Mouse (Mus musculus) embryonic fibroblast, embryonic 13.5 days (primary cell): Measurements from ENCODE around the gene Serinc2. TPM values are rescaled to one million over a fixed set of nuclear protein-coding genes. Genes with fewer than 3 reads are reported as not detected.

Experiments used
- H3K27ac ChIP-seq: 2 replicates; pipeline ENCODE4 v1.5.1; 2012; ENCODE audit warnings: low read length, control low read depth, inconsistent platforms; ENCODE audit not compliant: insufficient read depth
- H3K4me1 ChIP-seq: 2 replicates; pipeline ENCODE4 v1.6.1; 2011; ENCODE audit warnings: low read length; ENCODE audit not compliant: control insufficient read depth, insufficient read depth
- H3K4me3 ChIP-seq: 2 replicates; pipeline ENCODE4 v1.5.1; 2011; ENCODE audit warnings: mild to moderate bottlenecking, control low read depth, low read length; ENCODE audit not compliant: insufficient read depth
- CTCF ChIP-seq: IDR thresholded peaks from 2 replicates; pipeline ENCODE4 v1.5.1; 2011; ENCODE audit warnings: mild to moderate bottlenecking, control low read depth, low read length, moderate library complexity, borderline replicate concordance; ENCODE audit not compliant: insufficient read depth
- POLR2A ChIP-seq: IDR thresholded peaks from 2 replicates; pipeline ENCODE4 v1.6.1; 2011; ENCODE audit warnings: low read depth, mild to moderate bottlenecking, control low read depth, low read length, moderate library complexity
- polyA plus RNA-seq: library from polyadenylated mRNA; stranded (reverse); fragments of >200 nt; gene quantifications from 2 replicates; pipeline ENCODE4 v1.2.4, GENCODE M21; 2011; ENCODE audit warnings: low read depth; ENCODE audit not compliant: missing spikeins, insufficient read length

The Serinc2 gene
- polyA plus RNA-seq, 1 experiment = 25.1 TPM

DNA sequence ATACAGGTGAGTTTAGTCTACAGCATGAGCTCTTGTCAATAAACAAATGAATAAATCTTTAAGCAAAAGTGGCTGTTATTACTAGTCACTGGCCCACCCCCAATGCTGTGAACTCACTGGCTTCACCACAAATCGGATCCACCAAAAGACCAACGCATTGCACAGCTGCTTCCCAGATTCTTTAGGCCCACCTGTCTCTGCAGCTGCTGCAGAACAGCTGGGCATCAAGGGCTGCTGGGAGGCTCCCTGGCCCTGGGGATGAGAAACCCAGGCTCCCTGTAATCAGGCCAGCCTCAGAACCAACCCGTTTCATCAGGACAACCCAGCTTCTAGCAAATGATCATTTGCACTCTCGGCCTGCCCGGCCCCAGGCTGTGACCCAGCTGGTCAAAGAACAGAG, 3.9 kb upstream of the Serinc2 start:
- TF ChIP-seq CTCF = no peak
- no peak for TF ChIP-seq POLR2A
- H3K27ac ChIP-seq = no peak overlapping the region
- no peak overlapping the region for H3K4me3 ChIP-seq
- H3K4me1 ChIP-seq = no peaks in the 10 kb centered on the region

DNA sequence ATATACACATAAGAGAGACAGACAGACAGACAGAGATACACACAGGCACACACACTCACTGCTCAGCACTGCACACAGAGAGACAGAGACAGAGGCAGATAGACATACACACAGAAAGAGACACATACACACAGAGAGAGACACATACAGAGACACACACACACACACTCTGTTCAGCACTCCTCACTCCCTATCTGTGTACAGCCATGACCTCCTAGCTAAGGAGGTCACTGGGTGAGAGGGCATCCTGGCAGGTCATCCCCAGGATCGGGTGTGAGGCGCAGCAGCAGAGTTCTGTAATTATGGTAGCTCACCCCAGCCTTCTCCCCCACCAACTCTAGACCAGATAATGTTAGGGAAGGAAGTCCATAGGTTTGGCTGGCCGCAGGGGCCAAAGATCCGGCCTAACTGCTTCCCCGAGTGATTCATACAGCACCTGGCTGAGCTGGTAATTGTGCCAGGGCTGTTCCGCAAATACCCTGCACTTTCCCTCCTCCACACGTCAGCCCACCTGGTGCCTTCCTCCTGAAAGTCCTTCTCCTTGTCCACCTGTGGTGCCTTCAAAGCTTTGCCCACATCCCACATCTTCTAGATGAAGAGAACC, 2.3 kb downstream of the Serinc2 start:
- Histone ChIP-seq H3K27ac (no peak overlapping the region), H3K4me3 (no peak overlapping the region), H3K4me1 (peaks cover 5% of the 10 kb centered on the region; the same call in 1 of the 2 replicates)
- TF ChIP-seq POLR2A = no peak

DNA sequence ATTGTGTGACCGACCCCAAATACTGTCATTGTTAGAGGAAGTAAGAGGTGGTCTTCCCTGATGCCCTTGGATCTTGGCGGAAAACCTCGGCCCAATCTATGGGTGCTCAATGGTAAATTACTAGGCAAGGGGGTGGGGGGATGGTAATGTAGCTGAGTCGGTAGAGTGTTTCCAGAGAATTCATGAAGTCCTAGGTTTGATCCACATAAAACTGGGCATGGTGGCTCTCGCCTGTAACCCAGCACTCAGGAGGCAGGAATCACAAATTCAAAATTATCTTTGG, 3.2 kb downstream of the Serinc2 start:
- no peak for TF ChIP-seq CTCF
- no peak for TF ChIP-seq POLR2A
- H3K27ac ChIP-seq = no peak overlapping the region
- peaks cover 5% of the 10 kb centered on the region; the same call in 1 of the 2 replicates for H3K4me1 ChIP-seq
- H3K4me3 ChIP-seq = no peak overlapping the region

DNA sequence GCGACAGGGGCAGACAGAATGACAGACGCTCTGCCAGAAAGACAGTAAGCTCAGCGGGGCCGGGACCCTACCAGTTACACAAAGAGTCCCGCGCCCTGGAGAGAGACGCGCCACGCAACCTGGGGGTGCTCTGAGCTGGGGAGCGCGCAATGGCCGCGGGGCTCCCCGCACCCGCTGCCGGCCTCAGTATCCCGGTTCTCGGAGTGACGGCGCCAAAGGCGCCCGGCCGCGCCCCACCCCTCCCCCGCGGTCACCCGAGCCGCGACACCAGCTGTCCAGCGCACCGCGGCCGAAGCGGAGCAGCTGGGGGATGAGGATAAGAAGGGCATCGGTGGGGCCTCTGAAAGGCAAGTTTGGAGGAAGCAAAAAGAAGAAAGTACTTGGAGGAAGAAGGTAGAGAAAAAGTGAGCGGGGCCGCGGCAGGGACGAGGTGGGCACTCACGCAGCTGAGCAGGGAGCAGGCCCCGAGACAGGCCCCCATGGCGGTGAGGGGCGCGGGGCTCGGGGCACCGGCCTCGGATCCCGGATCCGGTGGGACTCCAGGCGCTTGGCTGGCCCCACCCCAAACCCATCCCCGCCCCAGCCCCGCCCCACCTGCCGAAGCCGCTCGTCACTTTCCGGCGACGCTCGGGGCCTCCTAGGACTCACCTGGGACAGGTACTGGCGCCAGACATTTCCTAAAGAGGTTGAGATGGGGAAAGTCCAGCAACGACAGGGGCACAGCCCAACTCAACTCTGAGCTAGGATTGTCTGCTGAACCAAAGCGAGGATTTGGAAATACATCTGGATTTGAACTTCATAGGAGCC, 3.8 kb downstream of the Serinc2 start:
- H3K27ac ChIP-seq = no peak overlapping the region
- peak overlapping the region; percentile 57 for H3K4me3 ChIP-seq

DNA sequence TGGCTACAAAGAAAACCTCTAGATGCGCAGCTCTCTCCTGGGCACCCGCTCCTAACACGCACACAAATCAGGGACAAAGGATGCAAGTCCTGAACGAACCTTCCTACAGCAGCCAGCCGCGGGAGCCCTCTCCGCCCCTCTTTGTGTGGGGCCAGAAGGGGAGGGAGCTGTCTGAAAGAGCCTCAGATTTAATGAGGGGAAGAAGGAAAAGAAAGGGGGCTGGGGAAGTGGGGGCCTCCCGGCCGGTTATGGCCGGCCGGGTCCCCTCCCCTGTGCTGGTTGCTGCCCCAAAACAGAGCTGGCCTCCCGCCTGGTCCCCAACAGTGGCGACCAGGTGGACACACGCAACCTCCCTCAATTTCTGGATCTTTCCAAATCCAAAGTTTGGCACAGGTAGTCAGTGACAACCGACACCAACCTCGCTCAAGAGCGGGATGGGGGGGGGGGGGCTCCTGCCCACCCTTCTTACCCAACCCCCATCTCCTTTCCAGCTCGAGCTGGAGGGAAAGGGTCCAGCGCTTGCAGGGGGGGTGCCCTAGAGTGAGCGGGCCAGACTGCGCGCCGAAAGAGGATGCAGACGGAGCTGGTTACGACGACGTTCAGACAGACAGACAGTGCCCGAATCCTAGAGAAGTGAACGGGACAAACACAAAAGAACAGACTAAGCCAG, 4.5 kb downstream of the Serinc2 start:
- Histone ChIP-seq H3K4me1 (peaks cover 5% of the 10 kb centered on the region; the same call in 1 of the 2 replicates), H3K4me3 (peak overlapping the region; percentile 57), H3K27ac (no peak overlapping the region)
- TF ChIP-seq POLR2A (peak; percentile 29; the same call in 1 of the 2 replicates), CTCF (no peak)

More for the DNA sequence above, 3.8 kb downstream of the Serinc2 start:
- TF ChIP-seq CTCF = no peak
- TF ChIP-seq POLR2A = no peak
- H3K4me1 ChIP-seq = peaks cover 5% of the 10 kb centered on the region; the same call in 1 of the 2 replicates

DNA sequence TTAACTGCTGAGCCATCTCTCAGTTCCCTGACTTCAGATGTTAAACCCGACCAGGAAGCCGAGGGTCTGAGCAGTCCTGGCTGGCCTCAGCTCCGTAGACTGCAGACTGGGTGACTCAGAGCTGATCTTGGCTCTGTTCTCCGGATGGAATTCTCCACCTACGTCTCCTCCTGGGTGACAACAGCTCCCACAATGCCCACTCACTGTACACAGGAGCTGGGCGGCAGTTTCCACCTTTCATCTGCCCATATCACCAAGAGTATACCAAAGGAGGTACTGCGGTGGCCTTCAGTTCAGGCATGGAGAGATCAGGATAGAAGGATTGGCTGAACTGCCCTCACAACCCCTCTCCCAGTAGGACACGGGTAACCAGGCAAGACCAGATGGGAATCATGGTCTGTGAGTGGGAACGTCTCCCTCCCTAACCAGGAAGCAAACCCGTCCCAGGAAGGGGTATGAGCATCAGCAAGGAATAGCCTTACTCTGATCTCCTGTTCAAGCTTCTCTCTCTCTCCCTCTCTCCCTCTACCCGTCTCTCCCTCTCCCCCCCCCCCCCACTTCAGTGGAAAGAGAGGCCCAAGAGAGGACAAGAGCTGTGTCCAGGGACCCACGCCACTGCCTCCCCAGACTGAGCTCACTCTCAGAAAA, 5.2 kb downstream of the Serinc2 start:
- Histone ChIP-seq H3K4me1 (peaks cover 5% of the 10 kb centered on the region; the same call in 1 of the 2 replicates), H3K27ac (peak overlapping the region; percentile 56), H3K4me3 (peak overlapping the region; percentile 57)
- TF ChIP-seq CTCF (no peak), POLR2A (peak; percentile 60)

DNA sequence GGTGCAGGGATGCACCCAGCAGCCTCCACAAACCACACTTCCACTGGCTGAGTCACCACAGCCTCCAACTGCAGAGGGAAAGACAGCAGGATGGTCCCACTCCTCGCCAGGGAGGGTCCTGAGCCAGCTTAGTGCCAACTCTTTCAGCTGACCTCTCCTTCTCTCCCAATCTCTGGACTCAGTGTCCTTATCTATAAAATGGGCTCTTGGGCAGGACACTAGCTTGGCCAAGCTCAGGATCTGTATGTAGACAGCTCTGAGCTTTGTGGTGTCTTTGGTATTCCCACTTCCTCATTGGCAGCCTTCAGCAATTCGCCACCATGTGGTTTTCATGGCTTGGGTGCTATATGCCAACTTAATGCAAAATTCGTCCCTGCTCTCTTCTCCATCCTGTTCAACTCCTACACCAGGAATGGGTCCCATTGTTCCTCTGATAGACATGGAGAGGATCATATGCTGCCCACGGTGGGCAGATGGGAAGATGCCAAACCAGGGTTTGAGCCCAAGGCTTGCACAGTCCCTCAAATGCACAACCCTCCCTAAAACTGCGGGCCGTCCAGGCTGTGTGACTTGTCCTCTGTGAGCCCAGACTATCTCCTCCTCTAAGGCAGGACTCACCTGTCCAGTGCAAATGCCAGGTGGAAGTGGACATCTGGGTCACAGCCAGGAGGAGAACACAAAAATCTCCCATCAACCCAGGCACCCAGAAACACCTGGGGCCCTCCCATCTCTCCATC, 8.2 kb downstream of the Serinc2 start:
- Histone ChIP-seq H3K27ac (no peak overlapping the region), H3K4me3 (no peak overlapping the region), H3K4me1 (peaks cover 5% of the 10 kb centered on the region; the same call in 1 of the 2 replicates)
- TF ChIP-seq CTCF (no peak), POLR2A (no peak)

DNA sequence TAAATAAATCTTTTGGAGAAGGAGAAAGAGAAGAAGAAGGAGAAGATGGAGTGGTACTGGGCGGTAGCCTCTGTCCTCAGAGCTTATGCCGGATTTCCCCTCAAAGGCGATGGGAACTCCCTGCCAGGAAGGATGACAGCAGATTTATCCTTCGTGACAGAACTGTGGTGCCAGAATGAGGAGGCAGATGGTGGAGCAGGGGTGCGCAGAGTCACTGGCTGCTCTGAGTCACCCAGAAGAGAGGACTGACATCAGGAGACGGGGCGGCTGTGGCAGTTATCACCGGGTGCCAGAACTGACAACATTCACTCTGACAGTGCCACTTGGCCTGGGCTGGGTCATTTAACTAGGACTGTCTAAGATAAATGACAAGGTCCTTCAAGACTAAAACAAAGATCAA, 8.9 kb downstream of the Serinc2 start:
- H3K27ac ChIP-seq = no peak overlapping the region
- H3K4me1 ChIP-seq = peaks cover 5% of the 10 kb centered on the region; the same call in 1 of the 2 replicates
- no peak for TF ChIP-seq POLR2A
- TF ChIP-seq CTCF = no peak
- H3K4me3 ChIP-seq = no peak overlapping the region

DNA sequence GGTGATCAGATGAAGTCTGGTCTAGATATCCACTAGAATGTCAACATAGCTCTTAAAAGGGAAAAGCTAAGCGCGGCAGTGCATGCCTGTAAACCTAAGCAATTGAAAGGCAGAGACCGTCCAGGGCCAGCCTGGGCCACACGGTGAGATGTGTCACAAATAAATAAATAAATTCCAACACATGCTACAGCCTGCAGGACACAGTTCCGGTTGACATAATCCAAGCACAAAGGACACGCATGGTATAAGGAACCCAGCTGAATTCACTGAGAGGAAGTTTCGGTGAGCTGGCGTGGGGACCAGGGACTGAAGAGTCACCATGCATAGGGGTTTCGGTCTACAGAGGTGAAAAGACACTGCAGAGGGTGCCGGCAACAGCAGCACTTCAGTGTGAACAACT, 10.3 kb downstream of the Serinc2 start:
- H3K27ac ChIP-seq = no peak overlapping the region
- H3K4me1 ChIP-seq = peaks cover 5% of the 10 kb centered on the region; the same call in 1 of the 2 replicates
- TF ChIP-seq CTCF = no peak
- no peak for TF ChIP-seq POLR2A

DNA sequence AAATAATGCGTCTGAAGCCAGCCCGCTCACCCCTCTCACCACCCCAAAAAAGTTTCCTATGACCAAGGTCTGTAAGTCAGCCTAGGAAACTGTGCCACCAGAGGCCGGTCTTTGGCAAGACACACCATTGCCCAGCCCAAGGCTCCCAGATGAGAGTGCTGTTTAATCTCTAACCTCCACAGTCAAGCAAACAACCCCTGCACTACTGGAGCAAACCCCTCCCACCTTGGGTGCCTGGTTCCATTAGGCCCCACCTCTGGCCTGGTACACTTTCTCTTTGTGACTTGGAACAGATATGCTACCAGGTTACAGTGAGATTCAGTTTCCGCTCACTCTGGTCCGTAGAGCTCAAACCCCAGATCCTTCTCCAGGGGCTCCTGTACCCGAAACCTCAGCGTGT, 11.9 kb downstream of the Serinc2 start:
- H3K4me3 ChIP-seq = no peak overlapping the region
- H3K27ac ChIP-seq = no peak overlapping the region
- no peaks in the 10 kb centered on the region for H3K4me1 ChIP-seq
- no peak for TF ChIP-seq POLR2A
- no peak for TF ChIP-seq CTCF

More for the DNA sequence above, 10.3 kb downstream of the Serinc2 start:
- H3K4me3 ChIP-seq = no peak overlapping the region
